Mouse (Mus musculus) bone marrow macrophage, adult 2 months (primary cell): ENCODE results near the gene Serpine2.

ENCODE experiments used
- CTCF ChIP-seq: IDR thresholded peaks from 2 replicates; pipeline ENCODE4 v1.5.1; 2012; ENCODE audit warnings: low read depth, mild to moderate bottlenecking, low read length, moderate library complexity
- POLR2A ChIP-seq: IDR thresholded peaks from 2 replicates; pipeline ENCODE4 v1.6.1; 2012; ENCODE audit warnings: mild to moderate bottlenecking, low read depth, low read length, borderline replicate concordance

- TF ChIP-seq POLR2A (no peak), CTCF (no peak)
Observed at GRCm38 (mm10) chr1:79856756-79857155, 4.2 kb downstream of the Serpine2 start.
